Mouse (Mus musculus) midbrain, embryonic 15.5 days (tissue): ENCODE data around the gene Gk5. TPM values are rescaled to one million over a fixed set of nuclear protein-coding genes. Genes with fewer than 3 reads are reported as not detected.

Experiments
- ATAC-seq: fragments of 200-750 bp; cut with Nextera tagmentation; replicated peaks from 2 replicates; pipeline ENCODE4 v1.8.0; 2017; ENCODE audit warnings: moderate TSS enrichment
- H3K27ac ChIP-seq: fragments of 300-500 bp; sonication (generic); 2 replicates; pipeline ENCODE4 v1.5.1; 2015; ENCODE audit warnings: mild to moderate bottlenecking, inconsistent platforms
- H3K27me3 ChIP-seq: fragments of 300-500 bp; sonication (generic); replicated peaks from 2 replicates; pipeline ENCODE4 v1.6.1; 2015; ENCODE audit warnings: inconsistent platforms
- H3K36me3 ChIP-seq: fragments of 300-500 bp; sonication (generic); replicated peaks from 2 replicates; pipeline ENCODE4 v1.6.1; 2015; ENCODE audit warnings: inconsistent platforms
- H3K4me1 ChIP-seq: fragments of 300-500 bp; sonication (generic); 2 replicates; pipeline ENCODE4 v1.6.1; 2015; ENCODE audit warnings: inconsistent platforms
- H3K4me2 ChIP-seq: fragments of 300-500 bp; sonication (generic); 2 replicates; pipeline ENCODE4 v1.6.1; 2015; ENCODE audit warnings: inconsistent platforms, mild to moderate bottlenecking, moderate library complexity
- H3K4me3 ChIP-seq: fragments of 300-500 bp; sonication (generic); 2 replicates; pipeline ENCODE4 v1.5.1; 2015; ENCODE audit warnings: mild to moderate bottlenecking, inconsistent platforms
- H3K9ac ChIP-seq: fragments of 300-500 bp; sonication (generic); 2 replicates; pipeline ENCODE4 v1.6.1; 2015; ENCODE audit warnings: mild to moderate bottlenecking, inconsistent platforms
- H3K9me3 ChIP-seq: fragments of 300-500 bp; sonication (generic); 2 replicates; pipeline ENCODE4 v1.6.1; 2016; ENCODE audit warnings: inconsistent platforms
- WGBS: fragments of 180-500 bp; shearing (Covaris S2); methylation state at CpG from one replicate; pipeline ENCODE4 v1.1.7; 2015; ENCODE audit warnings: mixed read lengths; 5-methylcytosine and 5-hydroxymethylcytosine counted together
- polyA plus RNA-seq: library from polyadenylated mRNA; unstranded; fragments of >200 nt; fragmentation: Nextera tagmentation; extraction: Ambion mirVana; gene quantifications from 2 replicates; pipeline ENCODE4 v1.2.1, GENCODE M21; 2015

Gk5 gene
- polyA plus RNA-seq, 1 experiment from 2014 or later = 2.4 TPM

- WGBS = 95% methylated on average over 3 of the region's 3 CpGs
- Histone ChIP-seq H3K4me3 (no peak overlapping the region), H3K27me3 (no peaks in the 10 kb centered on the region), H3K4me1 (no peaks in the 10 kb centered on the region), H3K4me2 (no peak overlapping the region), H3K36me3 (no peaks in the 10 kb centered on the region), H3K9me3 (no peaks in the 10 kb centered on the region), H3K27ac (no peak overlapping the region), H3K9ac (no peak overlapping the region)
- no peak for ATAC-seq
Observed at GRCm38 (mm10) chr9:96203663-96204062, 84.5 kb downstream of the Gk5 start.

GRCm38 (mm10) chr9:96207428-96207827 is 88.3 kb downstream of the Gk5 start:
- Histone ChIP-seq H3K9me3 (no peaks in the 10 kb centered on the region), H3K4me3 (no peak overlapping the region), H3K27ac (no peak overlapping the region), H3K4me1 (no peaks in the 10 kb centered on the region), H3K4me2 (no peak overlapping the region), H3K36me3 (no peaks in the 10 kb centered on the region), H3K27me3 (no peaks in the 10 kb centered on the region), H3K9ac (no peak overlapping the region)
- ATAC-seq = no peak
- 97% methylated on average over 3 of the region's 3 CpGs for WGBS

GRCm38 (mm10) chr9:96213036-96213645 is 94.0 kb downstream of the Gk5 start:
- Histone ChIP-seq H3K9ac (no peak overlapping the region), H3K4me1 (no peaks in the 10 kb centered on the region), H3K9me3 (no peaks in the 10 kb centered on the region), H3K4me3 (no peak overlapping the region), H3K27me3 (no peaks in the 10 kb centered on the region), H3K27ac (no peak overlapping the region), H3K36me3 (no peaks in the 10 kb centered on the region), H3K4me2 (no peak overlapping the region)
- ATAC-seq = no peak
- WGBS = 93% methylated on average over 3 of the region's 3 CpGs

GRCm38 (mm10) chr9:96214171-96214570 is 95.0 kb downstream of the Gk5 start:
- Histone ChIP-seq H3K27me3 (no peaks in the 10 kb centered on the region), H3K4me1 (no peaks in the 10 kb centered on the region), H3K27ac (no peak overlapping the region), H3K36me3 (no peaks in the 10 kb centered on the region), H3K4me2 (no peak overlapping the region), H3K4me3 (no peak overlapping the region), H3K9me3 (no peaks in the 10 kb centered on the region), H3K9ac (no peak overlapping the region)
- no peak for ATAC-seq
- WGBS = 89% methylated on average over 2 of the region's 2 CpGs

GRCm38 (mm10) chr9:96217299-96217698 is 98.1 kb downstream of the Gk5 start:
- Histone ChIP-seq H3K9me3 (no peaks in the 10 kb centered on the region), H3K9ac (no peak overlapping the region), H3K4me2 (no peak overlapping the region), H3K4me1 (no peaks in the 10 kb centered on the region), H3K4me3 (no peak overlapping the region), H3K27ac (no peak overlapping the region), H3K36me3 (no peaks in the 10 kb centered on the region), H3K27me3 (no peaks in the 10 kb centered on the region)
- ATAC-seq = no peak
- 87% methylated on average over 1 of the region's 1 CpGs for whole genome bisulfite sequencing

GRCm38 (mm10) chr9:96217799-96218198 is 98.6 kb downstream of the Gk5 start:
- H3K27me3 ChIP-seq = no peaks in the 10 kb centered on the region
- H3K4me2 ChIP-seq = no peak overlapping the region
- no peak for ATAC-seq
- no peak overlapping the region for H3K9ac ChIP-seq
- no peak overlapping the region for H3K4me3 ChIP-seq
- no peaks in the 10 kb centered on the region for H3K36me3 ChIP-seq
- H3K4me1 ChIP-seq = no peaks in the 10 kb centered on the region
- H3K27ac ChIP-seq = no peak overlapping the region
- H3K9me3 ChIP-seq = no peaks in the 10 kb centered on the region

- Histone ChIP-seq H3K27me3 (no peaks in the 10 kb centered on the region), H3K4me1 (no peaks in the 10 kb centered on the region), H3K9ac (no peak overlapping the region), H3K4me3 (no peak overlapping the region), H3K4me2 (no peak overlapping the region), H3K9me3 (no peaks in the 10 kb centered on the region), H3K36me3 (no peaks in the 10 kb centered on the region), H3K27ac (no peak overlapping the region)
- no peak for ATAC-seq
- 52% methylated on average over 2 of the region's 2 CpGs for WGBS
Observed at GRCm38 (mm10) chr9:96219114-96219669, 100.0 kb downstream of the Gk5 start.

- no peak for ATAC-seq
- Histone ChIP-seq H3K36me3 (no peaks in the 10 kb centered on the region), H3K27ac (no peak overlapping the region), H3K4me1 (no peaks in the 10 kb centered on the region), H3K27me3 (no peaks in the 10 kb centered on the region), H3K4me3 (no peak overlapping the region), H3K9me3 (no peaks in the 10 kb centered on the region), H3K4me2 (no peak overlapping the region), H3K9ac (no peak overlapping the region)
Observed at GRCm38 (mm10) chr9:96220419-96220818, 101.3 kb downstream of the Gk5 start.

- Histone ChIP-seq H3K4me3 (no peak overlapping the region), H3K9me3 (no peaks in the 10 kb centered on the region), H3K36me3 (no peaks in the 10 kb centered on the region), H3K4me2 (no peak overlapping the region), H3K9ac (no peak overlapping the region), H3K27me3 (no peaks in the 10 kb centered on the region), H3K4me1 (no peaks in the 10 kb centered on the region), H3K27ac (no peak overlapping the region)
- ATAC-seq = no peak
- WGBS = 90% methylated on average over 2 of the region's 2 CpGs
Observed at GRCm38 (mm10) chr9:96223302-96223701, 104.1 kb downstream of the Gk5 start.

- Histone ChIP-seq H3K4me1 (no peaks in the 10 kb centered on the region), H3K4me2 (no peak overlapping the region), H3K36me3 (no peaks in the 10 kb centered on the region), H3K9ac (no peak overlapping the region), H3K27ac (no peak overlapping the region), H3K9me3 (no peaks in the 10 kb centered on the region), H3K27me3 (no peaks in the 10 kb centered on the region), H3K4me3 (no peak overlapping the region)
- no peak for ATAC-seq
Observed at GRCm38 (mm10) chr9:96228285-96228684, 109.1 kb downstream of the Gk5 start.

GRCm38 (mm10) chr9:96230271-96230670 is 111.1 kb downstream of the Gk5 start:
- Histone ChIP-seq H3K9ac (no peak overlapping the region), H3K36me3 (no peaks in the 10 kb centered on the region), H3K9me3 (no peaks in the 10 kb centered on the region), H3K27me3 (no peaks in the 10 kb centered on the region), H3K4me3 (no peak overlapping the region), H3K27ac (no peak overlapping the region), H3K4me2 (no peak overlapping the region), H3K4me1 (no peaks in the 10 kb centered on the region)
- 16% methylated on average over 2 of the region's 2 CpGs for WGBS
- ATAC-seq = no peak
